Mouse (Mus musculus) stomach, postnatal 0 days (tissue): Measurements from ENCODE around the gene Ppfibp2.

Experiments used
- CTCF ChIP-seq: IDR thresholded peaks from 2 replicates; pipeline ENCODE4 v1.5.1; 2016; ENCODE audit warnings: antibody characterized with exemption, low read depth, mild to moderate bottlenecking, moderate library complexity
- EP300 ChIP-seq: optimal IDR thresholded peaks from 2 replicates; pipeline ENCODE3; 2016; ENCODE audit warnings: antibody characterized with exemption

DNA sequence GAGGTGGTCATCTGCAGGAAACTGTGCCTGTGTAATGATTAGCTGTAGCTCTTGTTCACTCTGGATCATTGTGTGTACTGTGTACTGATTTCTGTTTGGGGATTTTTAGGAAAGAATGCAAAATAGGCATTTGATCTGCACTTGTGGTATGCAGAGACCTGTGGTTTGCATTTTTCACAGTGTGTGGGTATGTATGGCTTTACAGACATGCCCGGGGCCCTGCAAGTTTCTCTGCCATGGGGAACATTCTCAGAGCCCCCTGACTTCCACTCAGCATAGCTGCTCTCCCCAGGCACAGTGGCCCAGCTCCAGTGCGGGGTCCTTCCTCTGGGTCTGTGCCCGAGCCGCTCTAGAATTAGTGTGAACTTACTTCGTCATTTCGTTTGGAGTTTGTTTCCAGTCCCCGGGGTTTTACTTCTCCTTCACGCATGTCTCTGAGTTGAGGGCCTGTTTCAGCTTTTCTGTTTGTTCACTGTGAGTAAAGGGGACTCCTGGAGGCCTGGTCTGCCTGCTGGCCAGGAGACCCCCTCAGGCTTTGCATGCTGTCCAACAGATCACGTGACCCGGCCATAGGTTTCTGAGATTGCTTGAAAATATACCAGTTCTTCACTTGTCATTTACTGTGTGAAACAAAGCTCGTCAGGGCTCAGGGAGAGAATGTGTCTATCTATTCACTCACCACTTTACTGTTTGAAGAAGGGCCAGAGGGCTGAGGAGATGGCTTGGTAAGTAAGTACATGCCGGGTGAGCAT lies 54.1 kb downstream of the Ppfibp2 start:
- TF ChIP-seq CTCF: no peak
- TF ChIP-seq EP300: no peak
